Mouse (Mus musculus): ENCODE data around the gene Polr1d.

Polr1d gene

DNA sequence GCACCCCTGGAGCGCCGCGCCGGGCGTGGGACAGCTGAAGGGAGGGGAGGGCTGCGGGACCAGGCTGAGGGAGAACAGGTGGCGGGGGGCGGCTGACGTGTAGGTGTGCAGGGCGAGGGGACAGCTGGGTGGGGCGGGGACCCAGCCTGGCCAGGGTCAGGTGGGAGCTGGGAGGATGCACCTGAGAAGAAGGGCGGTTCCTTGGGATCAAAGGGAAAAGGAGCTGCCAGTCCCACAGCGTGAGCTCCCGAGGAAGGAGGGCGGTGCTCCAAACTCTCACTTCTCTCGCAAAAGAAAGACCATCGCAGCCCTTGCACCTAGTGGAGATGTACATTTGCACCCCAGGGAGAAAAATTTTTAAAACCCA lies at the start of gene Polr1d:
Gene Polr1d (plus strand): TSS at position 252 of the 367 bp plus-strand sequence.
- no peak for DNase-seq

GRCm38 (mm10) chr5:147031281-147031680 lies 45.6 kb upstream of the Polr1d start:
- DNase-seq = no peak

- no peak for DNase-seq
Observed at GRCm38 (mm10) chr5:147033155-147033554, 43.7 kb upstream of the Polr1d start.

GRCm38 (mm10) chr5:147034283-147034682 lies 42.6 kb upstream of the Polr1d start:
- no peak for DNase-seq

DNA sequence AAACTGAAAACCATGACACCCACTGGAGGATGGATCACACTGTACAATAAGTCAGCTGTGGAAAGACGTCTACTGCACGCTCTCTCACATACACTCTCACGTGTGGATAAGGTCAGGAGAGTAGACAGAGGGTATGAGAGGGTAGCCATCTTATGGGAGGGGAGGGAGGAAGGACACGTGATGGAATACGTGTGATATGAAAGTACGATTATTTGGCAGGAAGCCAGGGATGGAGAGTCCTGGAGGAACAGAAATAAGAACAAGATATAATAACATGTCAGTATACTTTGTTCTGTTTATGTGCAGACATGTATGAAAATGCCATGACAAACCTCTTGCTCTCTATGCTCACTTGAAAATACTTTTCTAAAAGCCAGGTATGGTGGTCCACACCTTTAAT lies 41.5 kb upstream of the Polr1d start:
- no peak for DNase-seq

GRCm38 (mm10) chr5:147036028-147036427 lies 40.8 kb upstream of the Polr1d start:
- DNase-seq = no peak

DNA sequence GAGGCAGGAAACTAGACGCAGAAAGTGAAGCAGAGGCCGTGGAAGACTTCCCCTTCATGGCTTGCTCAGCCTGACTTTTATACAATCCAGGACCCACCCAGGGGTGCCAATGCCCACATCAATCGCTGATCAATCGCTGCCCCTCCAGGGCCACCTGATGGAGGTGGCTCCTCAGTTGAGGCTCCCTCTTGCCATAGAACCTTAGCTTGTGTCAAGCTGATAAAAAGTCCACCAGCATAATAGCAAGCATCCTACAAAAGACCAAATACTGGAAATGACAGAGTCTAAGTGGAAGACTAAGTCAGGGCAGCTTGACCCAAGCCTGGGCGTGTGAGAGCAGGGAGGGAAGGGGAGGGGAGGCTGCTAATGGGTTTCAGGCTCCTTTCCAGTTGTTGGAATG lies 40.2 kb upstream of the Polr1d start:
- no peak for DNase-seq

GRCm38 (mm10) chr5:147037601-147038000 lies 39.2 kb upstream of the Polr1d start:
- no peak for DNase-seq

- DNase-seq = no peak
Observed at GRCm38 (mm10) chr5:147039394-147039793, 37.5 kb upstream of the Polr1d start.

- DNase-seq = no peak
Observed at GRCm38 (mm10) chr5:147041965-147042937, 34.6 kb upstream of the Polr1d start.

DNA sequence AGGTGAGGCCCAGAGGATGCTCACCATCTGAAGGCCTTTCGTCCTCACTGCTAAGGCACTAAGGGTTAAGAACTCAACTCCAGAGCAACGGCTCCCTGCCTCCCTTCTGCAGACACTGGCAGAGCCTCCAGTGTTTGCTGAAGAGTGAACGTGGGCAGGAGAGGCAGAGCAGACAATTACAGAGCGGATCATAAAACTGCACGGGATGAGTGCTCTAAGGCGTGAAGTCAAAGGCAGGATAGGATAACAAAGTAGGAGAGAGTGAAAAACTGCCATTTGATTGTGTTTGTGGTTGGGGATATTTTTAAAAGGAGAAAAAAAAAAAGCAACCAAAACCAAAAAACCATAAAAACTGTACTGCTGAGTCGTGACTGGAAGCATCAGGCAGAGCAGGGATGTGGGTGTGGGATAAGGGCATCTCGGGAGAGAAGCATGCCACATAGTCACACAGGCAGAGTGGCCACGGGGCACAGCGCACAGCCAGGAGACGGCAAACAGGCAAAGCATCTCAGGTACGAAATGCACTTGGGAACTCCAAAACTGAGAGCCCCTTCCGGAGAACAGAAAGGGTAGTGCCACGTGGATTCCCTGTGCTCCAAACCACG lies 33.5 kb upstream of the Polr1d start:
- DNase-seq = no peak

GRCm38 (mm10) chr5:147045311-147045710 lies 31.5 kb upstream of the Polr1d start:
- DNase-seq = no peak

- DNase-seq = no peak
Observed at GRCm38 (mm10) chr5:147045929-147046328, 30.9 kb upstream of the Polr1d start.

DNA sequence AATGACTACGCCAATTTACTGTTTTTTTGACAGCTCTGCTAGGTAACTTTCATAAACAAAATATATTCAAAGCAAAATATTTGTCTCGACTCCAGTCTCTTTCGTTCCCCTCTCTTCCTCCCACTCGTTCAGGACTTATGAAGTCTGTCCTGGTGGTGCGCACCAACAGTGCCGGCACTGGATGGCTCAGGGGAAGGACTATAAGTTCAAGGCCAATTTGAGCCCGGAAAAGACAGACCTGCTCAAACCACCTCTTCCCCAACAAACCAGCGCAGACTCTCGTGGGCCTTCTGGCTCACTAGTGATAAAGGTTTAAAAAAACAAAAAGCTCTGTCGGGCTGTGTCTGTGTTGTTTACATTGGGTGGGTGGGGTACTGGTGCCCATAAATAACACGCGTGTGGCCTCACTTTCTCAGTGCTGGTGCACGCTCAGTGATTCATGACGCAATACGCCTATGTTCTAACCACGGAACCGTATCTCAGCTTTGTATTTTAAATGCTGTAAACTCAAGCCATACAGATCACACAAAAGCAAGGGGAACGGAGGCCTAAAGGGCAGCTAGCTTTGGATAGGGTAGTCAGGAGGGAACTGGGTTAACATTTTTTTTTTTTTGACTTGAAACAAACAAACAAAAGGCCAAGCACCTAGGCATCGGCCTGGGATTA lies 27.2 kb upstream of the Polr1d start:
- no peak for DNase-seq

- DNase-seq = no peak
Observed at GRCm38 (mm10) chr5:147050816-147051499, 25.9 kb upstream of the Polr1d start.

- no peak for DNase-seq
Observed at GRCm38 (mm10) chr5:147051500-147052308, 25.1 kb upstream of the Polr1d start.

DNA sequence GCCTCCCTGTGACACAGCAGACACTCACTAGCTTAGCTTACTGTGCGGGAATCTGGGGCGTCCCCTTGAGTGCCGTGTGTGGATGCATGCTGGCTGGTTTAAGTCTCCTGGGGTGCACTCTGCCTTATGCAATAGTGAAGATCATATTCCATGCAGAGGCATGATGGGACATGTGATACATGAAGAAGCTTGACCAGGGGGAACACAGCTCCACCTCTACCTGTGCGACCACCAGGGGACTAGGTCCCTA lies 24.6 kb upstream of the Polr1d start:
- no peak for DNase-seq

DNA sequence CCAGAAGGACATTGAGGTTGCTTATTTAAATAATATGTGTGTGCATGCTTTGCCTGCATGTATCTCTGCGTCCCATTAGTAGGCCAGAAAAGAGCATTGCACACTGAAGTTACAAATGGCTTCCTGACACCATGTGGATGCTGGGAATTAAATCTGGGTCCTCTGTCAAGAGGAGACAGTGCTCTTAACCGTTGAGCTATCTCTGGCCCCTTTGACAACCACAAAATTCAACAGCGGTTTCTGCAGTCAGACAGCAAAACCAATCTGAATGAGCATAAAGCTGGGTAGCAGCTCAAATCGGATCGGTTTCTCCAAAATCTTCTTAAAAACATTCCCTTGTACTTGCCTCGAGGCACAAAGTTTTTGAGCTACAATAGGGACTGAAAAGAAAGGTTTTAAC lies 23.8 kb upstream of the Polr1d start:
- DNase-seq = no peak

DNA sequence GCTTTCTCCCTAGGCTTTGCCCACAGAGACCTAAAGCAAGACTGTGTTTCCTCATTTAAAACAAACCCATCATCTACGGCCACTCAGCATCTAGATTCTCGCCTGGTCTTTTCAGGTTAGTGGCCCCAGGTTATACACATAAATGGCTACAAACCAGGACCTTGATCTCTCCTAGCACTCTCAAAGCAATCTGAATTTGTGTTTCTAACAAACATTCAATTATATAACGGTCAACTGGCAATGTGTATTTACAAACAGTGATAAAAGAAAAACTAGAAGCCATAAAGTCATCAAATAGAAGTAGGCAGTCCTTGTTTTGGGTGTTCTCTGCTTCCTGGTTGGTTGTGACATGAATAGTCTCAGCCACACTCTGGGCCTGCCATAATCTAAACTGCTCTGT lies 23.4 kb upstream of the Polr1d start:
- no peak for DNase-seq

GRCm38 (mm10) chr5:147054328-147054727 lies 22.5 kb upstream of the Polr1d start:
- DNase-seq = no peak

- no peak for DNase-seq
Observed at GRCm38 (mm10) chr5:147054747-147055270, 22.0 kb upstream of the Polr1d start.

DNA sequence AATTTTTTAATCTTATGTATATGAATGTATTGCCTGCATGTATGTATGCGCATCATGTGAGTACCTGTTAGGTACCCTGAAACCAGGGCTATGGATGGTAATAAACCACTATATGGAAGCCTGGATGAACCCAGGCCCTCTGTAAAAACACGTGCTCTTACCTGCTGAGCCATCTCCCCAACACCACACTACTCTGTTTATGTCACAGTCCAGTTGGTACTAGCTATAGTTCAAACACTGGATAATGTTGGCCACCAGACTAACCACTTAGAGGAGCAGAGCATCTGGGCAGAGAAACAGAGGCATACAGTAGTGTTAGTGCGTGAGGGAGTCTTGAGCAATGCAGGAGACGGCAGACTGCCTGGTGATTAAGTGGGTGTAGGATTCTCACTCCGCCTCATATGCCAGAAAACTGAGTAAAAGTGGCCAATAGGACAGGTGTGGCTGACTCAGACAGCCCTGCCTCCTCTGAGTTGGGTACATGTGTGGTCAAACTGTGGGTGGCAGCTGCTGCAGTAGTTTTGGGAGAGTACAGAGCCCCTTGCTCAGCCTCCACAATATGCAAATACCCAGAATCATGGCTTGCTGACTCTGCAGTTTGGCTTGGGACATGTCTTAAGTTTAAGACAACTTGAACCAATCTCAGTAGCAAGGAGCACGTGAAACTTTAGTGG lies 21.1 kb upstream of the Polr1d start:
- DNase-seq = no peak
